Mouse (Mus musculus): ENCODE measurements around the gene Bmf.

GRCm38 (mm10) chr2:118548421-118549221, 866 bp downstream of the Bmf start:
- TF ChIP-seq CTCF (IDR thresholded peaks at IDR 0.05; ENCODE audit: low read depth, low read length) (no peak), POLR2A (IDR thresholded peaks at IDR 0.05; ENCODE audit: extremely low read depth, insufficient read depth, low read length) (no peak)
